Comparison of ENCODE assay signal across 8 mouse cellular contexts in genomic region chr4:49520572-49521340, GRCm38 (mm10). TPM values are rescaled to one million over a fixed set of nuclear protein-coding genes. Genes with fewer than 3 reads are reported as not detected.
DNase-seq lines count a peak whose midpoint lies in the region; ATAC-seq lines count a peak whose summit lies in the region.

Gene Mrpl50, minus strand, starts transcription at chr4:49521093.
Gene Zfp189, plus strand, starts transcription at chr4:49521176.

- DNase-seq in Muller cell, postnatal 12 days (ENCODE audit: inconsistent ontology term), result peak; percentile 93
- peak; percentile 96 for DNase-seq in cerebellum, adult 9-11 months
- peak; percentile 97 to 98 for DNase-seq in frontal cortex, adult 2 months (ENCODE audit: extremely low spot score in 1 of 2, low spot score in 1 of 2)
- DNase-seq in hindbrain, embryonic 11.5 days (ENCODE audit: low spot score), result peak; percentile 94
- peak; percentile 92 to 93 for DNase-seq in layer of hippocampus, postnatal 10 days (ENCODE audit: low spot score in 2 of 2)
- peak; percentile 96 for DNase-seq in lung, postnatal 10 days
- peak; percentile 87 for DNase-seq in ovary, postnatal 36 days (ENCODE audit: low spot score)
- peak; percentile 91 for DNase-seq in thymus, postnatal 25 days

- H3K27ac ChIP-seq in hindbrain, embryonic 11.5 days (ENCODE audit: low read depth, low read length), result no peak within 1 kb of the TSS

- H3K36me3 ChIP-seq in hindbrain, embryonic 11.5 days (ENCODE audit: control insufficient read depth, insufficient read depth, low read length), result no peaks in the 10 kb centered on the region

- H3K9me3 ChIP-seq in hindbrain, embryonic 11.5 days (ENCODE audit: control insufficient read depth, low read length), result no peaks in the 10 kb centered on the region

- WGBS in hindbrain, embryonic 11.5 days, result under 1% methylated on average over 41 of the region's 41 CpGs

- H3K9ac ChIP-seq in hindbrain, embryonic 11.5 days (ENCODE audit: low read depth, low read length), result peak within 1 kb of the TSS; percentile 65

- H3K4me1 ChIP-seq in hindbrain, embryonic 11.5 days (replicated peaks; ENCODE audit: control insufficient read depth, insufficient read depth, low read length), result no peaks in the 10 kb centered on the region

- ATAC-seq in hindbrain, embryonic 11.5 days (ENCODE audit: low FRiP score), result peak; percentile 99

- H3K4me2 ChIP-seq in hindbrain, embryonic 11.5 days (replicated peaks; ENCODE audit: low read depth, low read length), result peak within 1 kb of the TSS; percentile 46

- H3K4me3 ChIP-seq in hindbrain, embryonic 11.5 days (ENCODE audit: low read depth, low read length), result peak within 1 kb of the TSS; percentile 63

- no peaks in the 10 kb centered on the region for H3K27me3 ChIP-seq in hindbrain, embryonic 11.5 days (ENCODE audit: control insufficient read depth, insufficient read depth, low read length)

RNA-seq across cellular contexts. Expression of gene Mrpl50, which starts in this region (rescaled TPM):
- 19.6 and 20.7 TPM in 2 replicates for polyA plus RNA-seq in frontal cortex, adult 2 months (2012; rRNA removed)
- polyA plus RNA-seq in hindbrain, embryonic 11.5 days (2014; fragmentation: Nextera tagmentation; extraction: Ambion mirVana), result 93.1 and 93.9 TPM in 2 replicates
- 10 to 100 TPM; 33.5 to 35.6 TPM for total RNA-seq in layer of hippocampus, postnatal 10 days (2021)

RNA-seq across cellular contexts. Expression of gene Zfp189, which starts in this region (rescaled TPM):
- polyA plus RNA-seq in frontal cortex, adult 2 months (2012; rRNA removed), result 3.3 and 3.6 TPM in 2 replicates
- polyA plus RNA-seq in hindbrain, embryonic 11.5 days (2014; fragmentation: Nextera tagmentation; extraction: Ambion mirVana), result 14.3 and 15.4 TPM in 2 replicates
- 10 to 100 TPM; 16.7 to 18.3 TPM for total RNA-seq in layer of hippocampus, postnatal 10 days (2021)
